Mouse (Mus musculus): ENCODE results near the gene Sncb. TPM values are rescaled to one million over a fixed set of nuclear protein-coding genes. Genes with fewer than 3 reads are reported as not detected.

The Sncb gene
- total RNA-seq, 2 experiments from 2014 or later = 0.40 to 1.1 TPM

DNA sequence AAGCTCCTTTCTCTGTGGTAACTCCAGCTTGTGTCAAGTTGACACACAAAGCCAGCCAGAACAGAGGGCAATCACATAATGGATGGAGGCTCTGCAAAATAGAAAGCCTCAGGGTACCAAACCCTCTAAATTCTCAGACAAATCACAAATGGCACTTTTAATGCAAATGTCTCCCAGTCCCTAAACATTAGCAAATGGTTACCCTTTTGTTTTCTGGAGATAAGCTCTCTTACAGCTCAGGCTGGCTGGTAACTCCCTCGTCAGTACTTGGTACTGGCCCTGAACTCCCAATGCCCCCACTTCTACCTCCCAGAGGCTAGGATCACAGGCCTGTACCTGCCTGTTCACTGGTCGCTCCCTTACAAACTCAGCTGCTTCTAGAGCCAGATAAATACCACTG is 16.8 kb upstream of the Sncb start:
- no peak for DNase-seq

- DNase-seq = no peak
These were observed 14.7 kb upstream of the Sncb start for GRCm38 (mm10) chr13:54781086-54781485.

DNA sequence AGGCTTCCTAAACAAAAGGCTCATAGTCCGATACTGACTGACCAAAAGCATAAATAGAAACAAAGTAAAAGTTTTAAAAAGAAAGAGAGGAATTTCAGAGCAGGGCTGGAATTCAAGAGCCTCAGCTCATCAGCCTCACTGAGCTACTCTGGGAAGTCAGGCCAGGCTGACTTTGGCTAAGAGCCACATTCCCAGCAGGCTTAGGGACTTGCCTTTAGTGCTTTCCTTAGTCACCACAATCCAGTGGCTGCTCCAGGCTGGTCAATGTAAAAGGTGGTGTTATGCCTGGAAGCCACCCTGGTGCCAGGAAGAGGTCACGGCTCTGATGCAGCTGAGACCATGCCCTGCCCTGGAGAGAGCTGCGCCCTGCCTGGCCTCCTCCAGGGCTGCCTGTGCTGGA is 14.2 kb upstream of the Sncb start:
- DNase-seq = peak; percentile 53

DNA sequence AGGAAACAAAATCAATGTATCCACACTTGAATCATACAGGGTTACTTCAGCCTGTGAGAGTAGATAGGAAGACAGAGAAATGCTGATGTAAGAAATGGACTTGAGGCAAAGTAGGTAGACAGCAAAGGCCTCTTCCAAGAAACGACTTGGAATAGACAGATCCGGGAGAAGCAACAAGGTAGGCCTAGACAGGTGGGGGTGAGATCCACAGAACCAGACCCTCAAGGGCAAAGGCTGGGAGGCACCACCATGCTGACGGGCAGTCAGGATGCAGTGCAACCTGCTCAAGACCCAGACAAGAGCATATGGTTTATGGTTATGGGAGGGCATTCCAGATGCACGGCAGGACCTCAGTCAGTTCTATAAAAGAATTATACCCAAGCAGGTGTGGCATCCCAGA is 617 bp upstream of the Sncb start:
- DNase-seq = no peak

DNA sequence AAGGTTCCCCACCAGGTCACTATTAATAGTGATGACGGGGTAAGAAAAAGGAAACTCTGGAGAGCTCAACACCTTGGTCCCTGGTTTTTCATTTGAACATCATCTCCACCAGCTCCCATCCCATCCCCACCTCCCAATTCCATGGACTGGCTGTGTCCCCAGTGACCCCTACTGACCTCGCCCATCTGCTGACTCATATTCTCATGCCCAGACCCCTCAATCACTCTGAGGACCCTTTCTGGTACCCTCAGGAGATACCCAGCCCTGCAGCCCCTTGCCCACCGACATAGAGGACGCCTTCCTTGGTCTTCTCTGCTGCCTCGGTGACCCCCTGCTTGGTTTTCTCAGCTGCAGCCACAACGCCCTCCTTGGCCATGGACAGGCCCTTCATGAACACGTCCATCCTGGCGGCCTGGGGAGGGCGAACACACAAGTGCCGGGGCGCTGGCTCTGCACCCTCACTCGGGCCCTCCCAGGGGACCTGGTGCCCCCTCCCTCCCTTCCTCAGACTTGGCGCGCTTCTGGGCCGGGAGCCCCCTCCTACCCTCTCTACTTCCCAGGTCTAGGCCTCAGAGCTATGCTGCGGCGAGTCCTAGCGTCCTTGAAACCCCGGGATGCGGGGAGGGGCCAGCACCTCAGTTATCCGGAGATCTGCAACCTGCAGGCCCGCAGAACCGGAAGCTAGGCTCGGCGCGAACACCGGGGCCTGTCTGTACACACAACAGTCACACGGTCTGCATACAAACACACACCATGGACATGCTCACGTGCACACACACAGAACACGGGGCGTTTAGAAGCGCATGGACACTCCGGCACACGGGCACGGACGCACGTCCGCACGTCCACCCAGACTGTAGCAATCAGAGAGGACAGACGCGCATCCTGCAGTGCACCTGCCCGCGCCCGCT is 859 bp downstream of the Sncb start:
- DNase-seq = no peak

- DNase-seq = no peak
These were observed 5.5 kb downstream of the Sncb start for GRCm38 (mm10) chr13:54760906-54761305.

GRCm38 (mm10) chr13:54760164-54760795 is 6.1 kb downstream of the Sncb start:
- DNase-seq = no peak

- DNase-seq = no peak
These were observed 6.9 kb downstream of the Sncb start for GRCm38 (mm10) chr13:54759496-54759895.

GRCm38 (mm10) chr13:54758756-54759470 is 7.5 kb downstream of the Sncb start:
- no peak for DNase-seq

DNA sequence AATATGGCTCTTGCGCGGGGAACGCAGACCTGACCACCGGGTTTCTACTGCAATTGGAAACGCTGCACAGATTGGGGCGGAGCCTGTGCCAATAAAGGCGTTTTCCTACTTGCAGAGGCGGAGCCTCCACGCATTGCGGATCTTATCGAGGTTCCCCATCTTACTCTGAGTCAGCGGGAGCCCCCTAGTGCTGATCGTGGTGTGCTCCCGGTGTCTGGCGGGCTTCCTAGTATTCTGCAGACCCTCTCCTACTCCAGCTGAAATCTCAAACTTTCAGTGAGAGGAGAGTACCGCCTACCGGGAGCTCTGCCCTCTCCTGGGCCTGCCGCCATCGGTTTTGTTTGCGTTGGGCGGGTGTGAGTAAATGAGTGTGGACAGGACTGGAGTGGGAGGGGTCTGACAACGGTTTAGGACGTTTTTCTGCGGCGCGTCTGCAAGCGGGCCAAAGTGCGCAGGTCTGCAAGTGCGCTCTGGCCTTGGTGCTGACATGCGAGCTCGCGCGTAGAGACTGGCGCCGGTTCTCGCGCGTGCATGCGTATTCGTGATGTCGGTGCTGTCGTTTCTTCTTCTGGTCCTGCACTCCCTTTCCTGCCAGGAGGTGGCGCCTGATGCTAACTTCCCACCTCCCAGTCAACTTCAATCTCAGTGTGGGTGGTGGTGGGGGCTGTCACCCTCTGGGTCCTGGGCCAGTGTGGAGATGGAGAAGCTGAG is 8.2 kb downstream of the Sncb start:
- DNase-seq = peak; percentile 76

DNA sequence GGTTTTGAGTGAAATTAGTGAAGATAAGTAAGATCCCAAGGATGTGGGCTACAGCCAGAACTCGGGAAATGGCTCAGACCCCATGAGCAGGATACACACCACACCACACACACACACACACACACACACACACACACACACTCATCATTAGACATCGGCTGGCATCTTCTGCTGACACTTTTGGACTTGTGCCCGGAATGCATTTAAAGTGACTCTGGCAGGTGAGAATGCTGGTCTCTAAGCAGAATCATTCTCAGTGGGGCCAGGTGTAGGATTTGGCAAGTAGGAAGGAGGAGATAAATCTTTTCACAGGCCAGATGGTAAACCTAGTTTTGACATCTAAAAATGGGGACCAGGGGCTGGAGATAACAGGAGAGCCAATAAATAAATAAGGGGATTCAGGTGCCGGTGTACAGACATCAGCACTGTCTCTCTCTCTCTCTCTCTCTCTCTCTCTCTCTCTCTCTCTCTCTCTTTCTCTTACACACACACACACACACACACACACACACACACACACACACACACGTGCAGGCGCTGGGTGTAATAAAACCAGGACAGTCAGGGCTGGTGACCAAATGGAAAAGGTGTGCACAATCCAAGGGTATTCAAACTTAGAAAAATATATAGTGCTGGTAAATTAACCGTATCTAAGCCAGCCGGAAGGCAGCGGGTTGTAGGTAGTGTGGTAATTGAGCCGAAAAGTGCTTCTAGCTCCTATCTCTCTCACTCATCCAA is 9.1 kb downstream of the Sncb start:
- DNase-seq = no peak

DNA sequence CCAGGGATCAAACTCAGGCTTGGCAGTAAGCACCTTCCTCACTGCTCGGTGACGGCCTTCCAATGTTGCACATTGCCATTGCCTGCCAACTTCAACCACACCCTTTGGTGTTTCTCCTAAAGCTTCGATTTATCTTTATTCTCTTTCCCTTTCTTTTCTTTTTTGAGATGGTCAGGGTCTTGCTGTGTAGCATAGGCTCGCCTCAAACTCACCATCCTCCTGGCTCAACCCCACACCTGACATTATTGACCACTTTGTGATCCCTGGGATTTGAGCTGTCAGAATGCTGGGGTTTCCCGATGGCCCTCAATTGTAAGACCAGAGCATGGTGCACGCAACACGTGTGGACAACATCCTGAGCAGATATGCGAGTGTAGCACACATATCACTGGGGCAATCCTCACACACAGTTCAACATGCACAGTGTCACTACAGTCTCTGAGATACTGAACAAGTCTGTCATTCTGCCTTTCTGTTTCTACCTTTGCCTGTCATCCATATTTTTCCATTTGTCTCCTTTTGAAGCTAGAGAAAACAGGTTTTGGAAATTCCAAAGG is 10.2 kb downstream of the Sncb start:
- no peak for DNase-seq

DNA sequence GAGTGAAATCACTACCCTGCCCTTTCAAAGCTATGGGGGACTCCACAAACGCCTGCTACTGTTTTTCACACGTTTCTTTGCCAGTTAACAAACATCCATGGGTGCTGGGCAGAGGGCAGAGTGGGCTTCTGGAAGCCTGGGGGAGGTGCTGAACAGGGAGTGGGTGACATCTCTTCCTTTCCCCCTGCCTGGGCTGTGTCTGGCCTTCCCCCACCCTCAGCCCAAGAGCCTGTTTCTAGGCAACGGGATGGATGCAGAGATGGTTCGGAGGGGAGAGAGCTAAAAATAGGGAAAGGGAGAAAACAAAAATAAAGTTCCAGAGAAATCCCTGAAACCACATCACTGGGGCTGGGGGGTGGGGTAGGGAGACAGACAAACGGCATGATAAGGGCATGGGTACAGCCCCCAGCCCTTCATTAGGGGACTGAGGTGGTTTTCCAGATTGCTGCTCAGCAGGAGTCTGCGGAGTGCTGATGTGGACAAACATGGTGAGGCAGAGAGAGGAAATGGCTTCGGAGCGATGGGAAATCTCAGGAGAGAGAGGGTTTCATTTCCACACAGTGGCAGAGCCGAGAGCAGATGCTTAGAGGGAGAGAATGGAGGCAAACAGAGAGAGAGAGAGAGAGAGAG is 11.1 kb downstream of the Sncb start:
- DNase-seq = no peak

DNA sequence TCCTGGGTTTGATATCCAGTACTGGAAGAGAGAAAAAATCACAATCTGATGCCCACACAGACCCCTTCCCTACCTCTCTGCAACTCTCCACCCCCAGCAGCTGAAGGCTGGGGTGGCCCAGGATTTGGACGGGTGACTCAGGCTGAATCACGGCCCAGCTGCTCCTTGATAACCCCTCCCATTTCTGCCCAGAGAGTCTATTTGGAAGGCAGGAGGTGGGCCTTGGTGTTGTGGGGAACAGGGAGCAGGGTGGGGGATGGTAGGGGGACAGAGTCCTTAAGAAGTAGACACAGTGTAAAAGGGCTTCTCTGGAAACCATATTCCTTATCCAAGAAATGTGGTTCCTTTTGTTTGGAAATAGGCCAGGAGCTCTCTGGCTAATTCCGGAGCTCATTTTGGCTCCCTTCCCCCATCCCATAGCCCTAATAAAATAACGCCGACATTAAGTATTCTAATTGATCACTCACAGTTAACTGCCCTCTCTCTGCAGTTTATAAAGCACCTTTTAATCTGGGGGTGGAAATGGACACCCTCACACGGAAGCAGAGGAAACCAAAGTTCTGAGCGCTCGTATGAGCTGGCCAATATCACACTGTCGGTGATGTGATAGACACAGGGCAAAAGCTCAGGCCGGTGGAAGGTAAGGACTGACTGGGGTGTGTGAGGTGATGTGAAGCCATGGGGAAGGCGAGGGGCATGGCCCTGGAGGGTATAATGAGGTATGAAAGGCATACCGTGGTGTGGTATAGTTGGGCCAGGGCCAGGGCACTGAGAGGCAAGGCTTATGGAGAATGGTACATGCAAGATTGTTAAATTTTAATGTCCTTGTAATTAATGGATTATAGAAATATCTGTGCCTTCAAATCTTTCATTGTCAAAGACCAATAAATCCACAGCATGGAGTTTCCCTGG is 12.0 kb downstream of the Sncb start:
- no peak for DNase-seq

- no peak for DNase-seq
These were observed 12.7 kb downstream of the Sncb start for GRCm38 (mm10) chr13:54753733-54754132.

DNA sequence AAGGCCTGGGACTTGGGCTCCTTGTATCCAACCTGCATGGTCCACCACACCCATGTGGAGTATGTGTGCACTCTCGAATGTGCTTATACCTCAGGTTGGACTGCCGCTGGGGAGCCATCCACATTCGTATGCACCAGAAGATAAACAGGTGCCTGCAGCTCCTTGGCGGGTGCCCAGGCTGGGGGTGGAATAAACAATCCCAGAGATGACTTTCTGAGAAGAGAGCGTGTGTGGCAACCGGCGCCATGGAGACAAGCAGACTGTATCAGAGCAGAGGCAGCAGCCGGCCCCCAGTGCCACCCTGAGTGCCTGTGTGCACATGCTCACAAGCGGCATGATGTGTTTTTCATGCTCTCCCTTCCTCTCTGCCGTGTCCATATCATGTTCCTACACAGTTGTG is 13.7 kb downstream of the Sncb start:
- no peak for DNase-seq

- peak; percentile 57 for DNase-seq
These were observed 15.7 kb downstream of the Sncb start for GRCm38 (mm10) chr13:54750699-54751098.

GRCm38 (mm10) chr13:54749864-54750411 is 16.5 kb downstream of the Sncb start, which contains the start of gene Gprin1:
Gene Gprin1 (minus strand): TSS chr13:54749874.
- DNase-seq = no peak

Data from gastrocnemius, postnatal 10 days (tissue).